Comparison of ENCODE assay signal across 25 mouse cellular contexts in genomic region chr15:98029798-98030197, GRCm38 (mm10). TPM values are rescaled to one million over a fixed set of nuclear protein-coding genes. Genes with fewer than 3 reads are reported as not detected.
DNase-seq lines count a peak whose midpoint lies in the region; ATAC-seq and TF ChIP-seq lines count a peak whose summit lies in the region.
"Had no signal": no experiment of that assay in that cellular context is flagged by ENCODE, and none has a peak within 500 bp of the region (broad histone marks: within the 10 kb centered on the region; RNA-seq: fewer than 3 reads in every experiment).

No protein-coding gene starts in this region.

- TF ChIP-seq POLR2A in limb, embryonic 14.5 days (IDR thresholded peaks at IDR 0.05; ENCODE audit: borderline replicate concordance, extremely low read depth, insufficient read depth, insufficient read length): no peak

- no peak overlapping the region for H3K4me3 ChIP-seq in hindbrain, embryonic 10.5 days
- no peak overlapping the region for H3K4me3 ChIP-seq in hindbrain, embryonic 14.5 days (replicated peaks; ENCODE audit: low read length)
- no peak overlapping the region for H3K4me3 ChIP-seq in limb, embryonic 14.5 days (replicated peaks; ENCODE audit: low read length)
- H3K4me3 ChIP-seq in hindbrain, embryonic 16.5 days (ENCODE audit: low read length): no peak overlapping the region
- H3K4me3 ChIP-seq: embryonic facial prominence, embryonic 12.5 days; embryonic facial prominence, embryonic 15.5 days; forebrain, embryonic 12.5 days; heart, embryonic 12.5 days; heart, embryonic 15.5 days; hindbrain, embryonic 15.5 days had no signal

- no peaks in the 10 kb centered on the region for H3K9me3 ChIP-seq in hindbrain, embryonic 10.5 days
- H3K9me3 ChIP-seq in hindbrain, embryonic 14.5 days (ENCODE audit: control insufficient read depth, low read length): no peaks in the 10 kb centered on the region
- H3K9me3 ChIP-seq in limb, embryonic 14.5 days (ENCODE audit: control insufficient read depth, low read length): no peaks in the 10 kb centered on the region
- H3K9me3 ChIP-seq in hindbrain, embryonic 16.5 days (ENCODE audit: control insufficient read depth, low read length): no peaks in the 10 kb centered on the region
- H3K9me3 ChIP-seq: embryonic facial prominence, embryonic 12.5 days; embryonic facial prominence, embryonic 15.5 days; forebrain, embryonic 12.5 days; heart, embryonic 12.5 days; heart, embryonic 15.5 days; hindbrain, embryonic 15.5 days had no signal

- H3K4me2 ChIP-seq in hindbrain, embryonic 14.5 days (replicated peaks): no peak overlapping the region
- no peak overlapping the region for H3K4me2 ChIP-seq in limb, embryonic 14.5 days (replicated peaks; ENCODE audit: low read depth, low read length, severe bottlenecking)
- no peak overlapping the region for H3K4me2 ChIP-seq in hindbrain, embryonic 16.5 days (ENCODE audit: low read length)
- H3K4me2 ChIP-seq: embryonic facial prominence, embryonic 12.5 days; embryonic facial prominence, embryonic 15.5 days; forebrain, embryonic 12.5 days; heart, embryonic 12.5 days; heart, embryonic 15.5 days; hindbrain, embryonic 15.5 days had no signal

- DNase-seq in hindbrain, embryonic 10.5 days (ENCODE audit: low spot score): no peak
- no peak for DNase-seq in hindbrain, embryonic 14.5 days (ENCODE audit: low spot score)
- peak; percentile 28 for DNase-seq in retina, adult 2 months (ENCODE audit: low read depth, low spot score)
- no peak for DNase-seq in retina, embryonic 14.5 days (ENCODE audit: low spot score)
- DNase-seq in limb, embryonic 14.5 days (ENCODE audit: low spot score): no peak
- DNase-seq in retina, postnatal 7 days (ENCODE audit: low read depth, low spot score): peak; percentile 29
- no peak for DNase-seq in liver
- DNase-seq: adrenal gland, adult 8-10 months; adrenal gland, postnatal 25 days; cerebellum, adult 11-12 months; cerebellum, adult 8-10 months; cerebellum, postnatal 14 days; gastrocnemius, postnatal 10 days; gastrocnemius, postnatal 36 days; heart, postnatal 10 days; heart, postnatal 36 days had no signal

- peaks cover 59% of the 10 kb centered on the region for H3K4me1 ChIP-seq in hindbrain, embryonic 10.5 days (replicated peaks)
- H3K4me1 ChIP-seq in hindbrain, embryonic 14.5 days (replicated peaks; ENCODE audit: control insufficient read depth, insufficient read depth, low read length): peaks cover 13% of the 10 kb centered on the region
- peaks cover 48% of the 10 kb centered on the region for H3K4me1 ChIP-seq in limb, embryonic 14.5 days (ENCODE audit: control insufficient read depth, insufficient read depth, low read length)
- peaks cover 5% of the 10 kb centered on the region for H3K4me1 ChIP-seq in hindbrain, embryonic 16.5 days (ENCODE audit: control insufficient read depth, insufficient read depth, low read depth, low read length)

- 0 out of 2 replicates have a peak, but pooled peaks cover 4% of the 10 kb centered on the region for H3K36me3 ChIP-seq in hindbrain, embryonic 10.5 days
- no peaks in the 10 kb centered on the region for H3K36me3 ChIP-seq in hindbrain, embryonic 14.5 days (replicated peaks; ENCODE audit: control insufficient read depth, insufficient read depth)
- peaks cover 3% of the 10 kb centered on the region; the same call in 1 of the 2 replicates for H3K36me3 ChIP-seq in limb, embryonic 14.5 days (ENCODE audit: control insufficient read depth, insufficient read depth, low read length)
- no peaks in the 10 kb centered on the region for H3K36me3 ChIP-seq in hindbrain, embryonic 16.5 days (ENCODE audit: control insufficient read depth, insufficient read depth, low read length)
- H3K36me3 ChIP-seq: embryonic facial prominence, embryonic 12.5 days; embryonic facial prominence, embryonic 15.5 days; forebrain, embryonic 12.5 days; heart, embryonic 15.5 days; hindbrain, embryonic 15.5 days had no signal

- 0 out of 2 replicates have a peak overlapping the region, but pooled peaks have one; percentile 31 for H3K27ac ChIP-seq in hindbrain, embryonic 10.5 days
- H3K27ac ChIP-seq in hindbrain, embryonic 14.5 days: no peak overlapping the region
- peak overlapping the region; percentile 39; the same call in 1 of the 2 replicates for H3K27ac ChIP-seq in limb, embryonic 14.5 days (replicated peaks; ENCODE audit: low read depth, low read length)
- no peak overlapping the region for H3K27ac ChIP-seq in hindbrain, embryonic 16.5 days (ENCODE audit: low read depth, low read length)
- H3K27ac ChIP-seq: embryonic facial prominence, embryonic 12.5 days; embryonic facial prominence, embryonic 15.5 days; forebrain, embryonic 12.5 days; heart, embryonic 15.5 days; hindbrain, embryonic 15.5 days had no signal

- 78% methylated on average over 6 of the region's 6 CpGs for WGBS in hindbrain, embryonic 10.5 days
- 79% methylated on average over 6 of the region's 6 CpGs for WGBS in hindbrain, embryonic 14.5 days
- WGBS in limb, embryonic 14.5 days: 76% methylated on average over 6 of the region's 6 CpGs
- 80% methylated on average over 6 of the region's 6 CpGs for WGBS in hindbrain, embryonic 16.5 days

- no peak overlapping the region for H3K9ac ChIP-seq in hindbrain, embryonic 14.5 days
- no peak overlapping the region for H3K9ac ChIP-seq in limb, embryonic 14.5 days (ENCODE audit: low read depth, low read length, severe bottlenecking)
- H3K9ac ChIP-seq in hindbrain, embryonic 16.5 days (ENCODE audit: low read depth, low read length): no peak overlapping the region
- H3K9ac ChIP-seq: embryonic facial prominence, embryonic 12.5 days; embryonic facial prominence, embryonic 15.5 days; forebrain, embryonic 12.5 days; heart, embryonic 12.5 days; heart, embryonic 15.5 days; hindbrain, embryonic 15.5 days had no signal

- no peak for ATAC-seq in hindbrain, embryonic 14.5 days (ENCODE audit: low FRiP score)
- ATAC-seq in limb, embryonic 14.5 days (ENCODE audit: low FRiP score, low read depth): no peak
- no peak for ATAC-seq in hindbrain, embryonic 16.5 days
- ATAC-seq: CD4-positive, CD25-positive, alpha-beta regulatory T cell, adult 4 months; forebrain, embryonic 16.5 days had no signal

- H3K27me3 ChIP-seq in hindbrain, embryonic 10.5 days (ENCODE audit: insufficient read depth, poor library complexity, severe bottlenecking): no peaks in the 10 kb centered on the region
- no peaks in the 10 kb centered on the region for H3K27me3 ChIP-seq in hindbrain, embryonic 14.5 days (ENCODE audit: control insufficient read depth, insufficient read depth, low read length)
- H3K27me3 ChIP-seq in limb, embryonic 14.5 days (ENCODE audit: control insufficient read depth, insufficient read depth, low read length): no peaks in the 10 kb centered on the region
- H3K27me3 ChIP-seq in hindbrain, embryonic 16.5 days (replicated peaks; ENCODE audit: control insufficient read depth, insufficient read depth, low read length): no peaks in the 10 kb centered on the region
- H3K27me3 ChIP-seq: embryonic facial prominence, embryonic 12.5 days; forebrain, embryonic 12.5 days; heart, embryonic 12.5 days; heart, embryonic 15.5 days; hindbrain, embryonic 15.5 days had no signal

RNA-seq across cellular contexts. Expression of gene Col2a1, which starts 25.3 kb away (rescaled TPM):
- polyA plus RNA-seq in hindbrain, embryonic 10.5 days (2016; fragmentation: Nextera tagmentation; extraction: Ambion mirVana): 196 and 224 TPM in 2 replicates
- polyA plus RNA-seq in hindbrain, embryonic 14.5 days (2014; fragmentation: Nextera tagmentation; extraction: Ambion mirVana): 24.0 and 30.8 TPM in 2 replicates
- 1,642 and 1,975 TPM in 2 replicates for polyA plus RNA-seq in limb, embryonic 14.5 days (2012; rRNA removed)
- polyA plus RNA-seq in limb, embryonic 14.5 days (2014; fragmentation: Nextera tagmentation; extraction: Ambion mirVana): 754 and 761 TPM in 2 replicates
- polyA plus RNA-seq in hindbrain, embryonic 16.5 days (2015; fragmentation: Nextera tagmentation; extraction: Ambion mirVana): 11.9 and 43.4 TPM in 2 replicates
- polyA plus RNA-seq: CD4-positive, CD25-positive, alpha-beta regulatory T cell, adult 4 months had no signal

Comparison
In these comparisons a context has a peak if more than half of its experiments do, and no peak if none do; other contexts are left out.
1. DNase-seq: peak in retina, adult 2 months (single experiment) and retina, postnatal 7 days (single experiment); none in hindbrain, embryonic 10.5 days (single experiment), hindbrain, embryonic 14.5 days (single experiment), retina, embryonic 14.5 days (single experiment), limb, embryonic 14.5 days (single experiment) and liver (single experiment).
2. H3K27ac ChIP-seq: peak in hindbrain, embryonic 10.5 days (single experiment) and limb, embryonic 14.5 days (single experiment); none in hindbrain, embryonic 14.5 days (single experiment) and hindbrain, embryonic 16.5 days (single experiment).